ENCODE assay signal across 7 mouse cellular contexts in genomic region chr11:100858935-100859578, GRCm38 (mm10). TPM values are rescaled to one million over a fixed set of nuclear protein-coding genes. Genes with fewer than 3 reads are reported as not detected.
DNase-seq lines count a peak whose midpoint lies in the region; ATAC-seq and TF ChIP-seq lines count a peak whose summit lies in the region.

Gene Stat5a (plus strand): TSS chr11:100859351.

- TF ChIP-seq RAD21 in MEL (IDR thresholded peaks at IDR 0.05; ENCODE audit: low read depth, low read length), result no peak

- no peak for TF ChIP-seq POLR2A in MEL (IDR thresholded peaks at IDR 0.05; ENCODE audit: control insufficient read depth in 1 of 2, insufficient read depth in 1 of 2, low read depth in 1 of 2, low read length in 2 of 2, poor library complexity in 1 of 2)

- H3K4me1 ChIP-seq in MEL (ENCODE audit: control insufficient read depth in 1 of 2, insufficient read depth in 2 of 2, low read length in 2 of 2), result peaks cover 3 to 25% of the 10 kb centered on the region in 2 experiments
- H3K4me1 ChIP-seq in hindbrain, embryonic 13.5 days (replicated peaks), result peaks cover 9% of the 10 kb centered on the region; the same call in 1 of the 2 replicates

- H3K79me2 ChIP-seq in MEL (ENCODE audit: control insufficient read depth, insufficient read depth, low read length, poor library complexity), result peaks cover 15% of the 10 kb centered on the region

- peak within 1 kb of the TSS; percentile 76 for H3K9ac ChIP-seq in MEL (ENCODE audit: control insufficient read depth, low read depth, low read length, poor library complexity, severe bottlenecking)
- peak within 1 kb of the TSS; percentile 64 for H3K9ac ChIP-seq in hindbrain, embryonic 13.5 days

- WGBS in hindbrain, embryonic 13.5 days, result 59% methylated on average over 9 of the region's 9 CpGs

- ATAC-seq in hindbrain, embryonic 13.5 days (ENCODE audit: low FRiP score), result no peak
- ATAC-seq in megakaryocyte, adult 5-6 weeks (ENCODE audit: poor library complexity, severe bottlenecking), result no peak

- no peaks in the 10 kb centered on the region for H3K9me3 ChIP-seq in MEL (replicated peaks; ENCODE audit: insufficient read depth, low read length)
- no peaks in the 10 kb centered on the region for H3K9me3 ChIP-seq in hindbrain, embryonic 13.5 days

- H3K27me3 ChIP-seq in MEL (ENCODE audit: control insufficient read depth in 1 of 2, insufficient read depth in 2 of 2, low read length in 2 of 2), result peaks cover 0 to 3% of the 10 kb centered on the region in 2 experiments; a peak in 2 of 4 replicates
- peaks cover 98% of the 10 kb centered on the region for H3K27me3 ChIP-seq in hindbrain, embryonic 13.5 days

- H3K4me3 ChIP-seq in MEL (ENCODE audit: control insufficient read depth in 1 of 2, insufficient read depth in 1 of 2, low read depth in 2 of 2, low read length in 2 of 2), result peak within 1 kb of the TSS; percentile 69 to 83
- H3K4me3 ChIP-seq in gastrocnemius, adult 2 months, result peak within 1 kb of the TSS; percentile 85
- H3K4me3 ChIP-seq in hindbrain, embryonic 13.5 days, result peak within 1 kb of the TSS; percentile 47
- H3K4me3 ChIP-seq in left cerebral cortex, adult 2 months, result peak within 1 kb of the TSS; percentile 46

- H3K4me2 ChIP-seq in hindbrain, embryonic 13.5 days, result peak within 1 kb of the TSS; percentile 60

- no peak for TF ChIP-seq CTCF in MEL (IDR thresholded peaks at IDR 0.05 in 2 of 3, conservative IDR thresholded peaks at IDR 0.05 in 1 of 3; ENCODE audit: control insufficient read depth in 1 of 3, insufficient read depth in 1 of 3, low read depth in 2 of 3, low read length in 3 of 3, poor library complexity in 1 of 3, severe bottlenecking in 1 of 3)
- no peak for TF ChIP-seq CTCF in gastrocnemius, adult 2 months (IDR thresholded peaks at IDR 0.05)
- TF ChIP-seq CTCF in left cerebral cortex, adult 2 months (IDR thresholded peaks at IDR 0.05), result no peak

- no peak for DNase-seq in MEL (ENCODE audit: low read depth, low spot score)
- peak; percentile 93 to 94 for DNase-seq in adrenal gland, postnatal 36 days
- peak; percentile 91 for DNase-seq in gastrocnemius, adult 2 months
- DNase-seq in left cerebral cortex, adult 2 months (ENCODE audit: extremely low spot score in 1 of 2, low spot score in 2 of 2), result peak; percentile 26 to 48
- peak; percentile 87 for DNase-seq in skeletal muscle tissue, adult 2 months (ENCODE audit: low read depth, low spot score)

- TF ChIP-seq EP300 in MEL (IDR thresholded peaks at IDR 0.05; ENCODE audit: low read depth in 1 of 2, low read length in 2 of 2), result no peak

- intact Hi-C loops in gastrocnemius, adult 2 months (cut with DNase I), result loop anchor here (10.0 kb wide), 1 partner anchor 144 kb away; the partner anchor contains the start of genes Hspb9 and Kat2a
- intact Hi-C loops in left cerebral cortex, adult 2 months (cut with DNase I), result no loop called here

- H3K36me3 ChIP-seq in MEL (ENCODE audit: control insufficient read depth in 1 of 2, insufficient read depth in 2 of 2, low read length in 2 of 2), result peaks cover 4 to 8% of the 10 kb centered on the region in 2 experiments; a peak in 3 of 4 replicates
- no peaks in the 10 kb centered on the region for H3K36me3 ChIP-seq in hindbrain, embryonic 13.5 days

- H3K27ac ChIP-seq in MEL (ENCODE audit: control insufficient read depth, low read depth, low read length), result peak within 1 kb of the TSS; percentile 73; the same call in 1 of the 2 replicates
- H3K27ac ChIP-seq in gastrocnemius, adult 2 months, result peak within 1 kb of the TSS; percentile 87
- H3K27ac ChIP-seq in hindbrain, embryonic 13.5 days, result no peak within 1 kb of the TSS
- no peak within 1 kb of the TSS for H3K27ac ChIP-seq in left cerebral cortex, adult 2 months

TF ChIP-seq in MEL, 35 proteins besides CTCF, POLR2A, EP300 and RAD21:
- TF ChIP-seq POLR2AphosphoS5 (IDR thresholded peaks at IDR 0.05; ENCODE audit: borderline replicate concordance, low read depth, low read length) (no peak), ZNF384 (IDR thresholded peaks at IDR 0.05; ENCODE audit: low read depth, low read length) (peak; percentile 65)
TF ChIP-seq in MEL: peak in this region for 1.

RNA-seq across cellular contexts. Expression of gene Stat5a, which starts in this region (rescaled TPM):
- total RNA-seq in MEL (2012; rRNA removed), result 54.2 and 59.0 TPM in 2 replicates
- 10 to 100 TPM in 1 of 2 experiments, not detected in 1; 86.8 TPM for polyA plus RNA-seq in MEL (2012; ENCODE audit: insufficient read depth in 1 of 2, insufficient read length in 2 of 2, low read depth in 1 of 2, low replicate concordance in 2 of 2, missing spikeins in 1 of 2)
- total RNA-seq in adrenal gland, postnatal 36 days (2021), result 10 to 100 TPM; 26.3 to 39.8 TPM
- total RNA-seq in gastrocnemius, adult 2 months (2021), result 10 to 100 TPM; 11.7 to 15.8 TPM
- 2.1 and 2.3 TPM in 2 replicates for polyA plus RNA-seq in hindbrain, embryonic 13.5 days (2015; fragmentation: Nextera tagmentation; extraction: Ambion mirVana)
- total RNA-seq in left cerebral cortex, adult 2 months (2021), result 1 to 10 TPM; 1.7 to 2.0 TPM
- 20.0 and 22.5 TPM in 2 replicates for total RNA-seq in megakaryocyte, adult 5-6 weeks (2015)
- total RNA-seq in megakaryocyte, adult 5-6 weeks (2017), result 22.5 and 23.7 TPM in 2 replicates

Comparison
In these comparisons a context has a peak if more than half of its experiments do, and no peak if none do; other contexts are left out.
1. RNA of gene Stat5a (total RNA-seq): 54.2 to 59.0 TPM in MEL, 26.3 to 39.8 TPM in adrenal gland, postnatal 36 days, 20.0 to 23.7 TPM in megakaryocyte, adult 5-6 weeks and 11.7 to 15.8 TPM in gastrocnemius, adult 2 months; 1.7 to 2.0 TPM in left cerebral cortex, adult 2 months; every median in the first group is over 4 times any median in the second.
2. H3K27ac ChIP-seq: peak in MEL (single experiment) and gastrocnemius, adult 2 months (single experiment); none in hindbrain, embryonic 13.5 days (single experiment) and left cerebral cortex, adult 2 months (single experiment).
3. Peak in every context shown above with its lines, with median percentiles within 50 percentile points of each other: H3K4me3 ChIP-seq.